8 mouse cellular contexts compared by ENCODE assay signal in genomic region chr11:25518131-25518530, GRCm38 (mm10).
"Had no signal": no experiment of that assay in that cellular context is flagged by ENCODE, and none has a peak within 500 bp of the region (broad histone marks: within the 10 kb centered on the region; RNA-seq: fewer than 3 reads in every experiment).

No protein-coding gene starts in this region.

- DNase-seq: kidney, adult 8-10 months; kidney, postnatal 36 days; lung, embryonic 14.5 days; lung, postnatal 10 days; retina, postnatal 1 day; right cerebral cortex, postnatal 4 days; spleen, adult 18-20 months; thymus, postnatal 36 days had no signal
